Mouse (Mus musculus) lung, postnatal 0 days (tissue): Measurements from ENCODE around the gene Ptk6. TPM values are rescaled to one million over a fixed set of nuclear protein-coding genes. Genes with fewer than 3 reads are reported as not detected.
A peak's percentile ranks its signal among the peaks of the same experiment; 100 is the strongest.

Source experiments
- ATAC-seq: fragments of 200-750 bp; cut with Nextera tagmentation; 2 replicates; pipeline ENCODE4 v1.8.0; 2017; ENCODE audit warnings: moderate library complexity
- DNase-seq: peaks from one replicate; pipeline ENCODE4 v3.0.0-alpha.2; 2016; ENCODE audit warnings: low spot score
- H3K27ac ChIP-seq: fragments of 300-500 bp; sonication (generic); 2 replicates; pipeline ENCODE4 v1.5.1; 2014; ENCODE audit warnings: antibody characterized with exemption, mild to moderate bottlenecking, low read length, mixed read lengths
- H3K27me3 ChIP-seq: fragments of 300-500 bp; sonication (generic); replicated peaks from 2 replicates; pipeline ENCODE4 v1.6.1; 2014; ENCODE audit warnings: low read length, mixed read lengths; ENCODE audit not compliant: insufficient read depth
- H3K36me3 ChIP-seq: fragments of 300-500 bp; sonication (generic); 2 replicates; pipeline ENCODE4 v1.6.1; 2014; ENCODE audit warnings: low read length, mixed read lengths; ENCODE audit not compliant: insufficient read depth
- H3K4me1 ChIP-seq: fragments of 300-500 bp; sonication (generic); 2 replicates; pipeline ENCODE4 v1.6.1; 2014; ENCODE audit warnings: antibody characterized with exemption, low read depth, low read length, mixed read lengths; ENCODE audit not compliant: insufficient read depth
- H3K4me2 ChIP-seq: fragments of 300-500 bp; sonication (generic); replicated peaks from 2 replicates; pipeline ENCODE4 v1.6.1; 2014; ENCODE audit warnings: low read depth, mild to moderate bottlenecking, low read length, moderate library complexity, mixed read lengths
- H3K4me3 ChIP-seq: fragments of 300-500 bp; sonication (generic); 2 replicates; pipeline ENCODE4 v1.5.1; 2014; ENCODE audit warnings: low read depth, low read length
- H3K9ac ChIP-seq: fragments of 300-500 bp; sonication (generic); replicated peaks from 2 replicates; pipeline ENCODE4 v1.6.1; 2014; ENCODE audit warnings: low read depth, mild to moderate bottlenecking
- H3K9me3 ChIP-seq: fragments of 300-500 bp; sonication (generic); 2 replicates; pipeline ENCODE4 v1.6.1; 2016; ENCODE audit warnings: low read length, mixed read lengths
- CTCF ChIP-seq: IDR thresholded peaks from 2 replicates; pipeline ENCODE4 v1.5.1; 2016; ENCODE audit warnings: antibody characterized with exemption, mild to moderate bottlenecking
- EP300 ChIP-seq: IDR thresholded peaks from 2 replicates; pipeline ENCODE4 v1.6.1; 2016; ENCODE audit warnings: antibody characterized with exemption, mild to moderate bottlenecking, control low read depth
- WGBS: fragments of 180-500 bp; shearing (Covaris S2); extraction: QIAGEN DNeasy Blood & Tissue Kit; methylation state at CpG from one replicate; pipeline ENCODE4 v1.1.7; 2014; 5-methylcytosine and 5-hydroxymethylcytosine counted together
- polyA plus RNA-seq: library from polyadenylated mRNA; unstranded; fragments of >200 nt; fragmentation: Nextera tagmentation; extraction: Ambion mirVana; gene quantifications from 2 replicates; pipeline ENCODE4 v1.2.1, GENCODE M21; 2015

The Ptk6 gene
- polyA plus RNA-seq, 1 experiment from 2014 or later = 0.25 TPM

DNA sequence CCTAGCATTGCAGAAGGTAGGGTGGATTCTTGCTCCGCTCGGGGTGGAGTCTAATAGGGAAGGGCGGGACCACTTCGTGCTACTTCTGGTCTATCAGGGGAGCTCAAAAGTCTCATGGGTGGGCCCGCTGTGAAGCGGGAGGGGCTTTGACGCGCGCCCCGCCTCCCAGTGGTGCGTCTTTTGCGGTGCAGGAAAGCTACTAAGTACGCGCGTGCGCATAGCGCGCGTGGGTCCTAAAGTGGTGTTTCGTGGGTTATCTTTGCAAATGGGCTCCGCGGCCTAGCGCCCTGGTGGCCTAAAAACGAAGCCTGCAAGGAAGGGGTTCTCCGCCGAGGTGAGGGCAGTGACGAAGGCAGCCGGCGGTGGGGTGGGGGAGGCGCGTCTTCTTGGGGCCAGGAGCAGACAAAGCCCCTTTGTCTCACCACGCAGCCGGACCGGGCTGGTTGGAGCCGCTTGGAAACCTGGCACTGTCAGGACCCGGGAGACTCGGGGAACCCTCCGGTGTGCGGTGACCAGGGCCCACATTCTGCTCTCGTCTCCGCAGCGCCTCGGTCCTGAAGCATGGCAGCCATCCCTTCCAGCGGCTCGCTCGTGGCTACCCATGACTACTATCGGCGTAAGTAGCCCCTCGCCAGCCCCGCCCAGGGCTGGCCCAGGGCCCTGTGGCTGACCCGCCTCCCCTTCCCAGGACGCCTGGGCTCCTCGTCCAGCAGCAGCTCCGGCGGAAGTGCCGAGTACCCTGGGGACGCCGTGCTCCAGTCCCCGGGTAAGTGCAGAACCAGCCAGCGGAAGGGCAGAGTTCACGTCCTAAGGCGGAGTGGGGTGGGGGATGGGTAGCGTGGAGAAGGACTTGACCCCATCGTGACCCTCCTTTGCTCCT lies 15.2 kb downstream of the Ptk6 start, which contains the start of gene Ppdpf:
Gene Ppdpf (plus strand): TSS at position 127 of the 880 bp plus-strand sequence.
- Histone ChIP-seq H3K36me3 (no peaks in the 10 kb centered on the region), H3K27ac (peak within 1 kb of the TSS; percentile 97), H3K9me3 (no peaks in the 10 kb centered on the region), H3K4me2 (peak within 1 kb of the TSS; percentile 78), H3K4me3 (peak within 1 kb of the TSS; percentile 68), H3K9ac (peak within 1 kb of the TSS; percentile 79), H3K27me3 (no peaks in the 10 kb centered on the region), H3K4me1 (peaks cover 9% of the 10 kb centered on the region; the same call in 1 of the 2 replicates)
- peak; percentile 50 for TF ChIP-seq CTCF
- TF ChIP-seq EP300 = peak; percentile 56
- DNase-seq (peak; percentile 98), ATAC-seq (peak; percentile 95)
- under 1% methylated on average over 58 of the region's 64 CpGs for WGBS

DNA sequence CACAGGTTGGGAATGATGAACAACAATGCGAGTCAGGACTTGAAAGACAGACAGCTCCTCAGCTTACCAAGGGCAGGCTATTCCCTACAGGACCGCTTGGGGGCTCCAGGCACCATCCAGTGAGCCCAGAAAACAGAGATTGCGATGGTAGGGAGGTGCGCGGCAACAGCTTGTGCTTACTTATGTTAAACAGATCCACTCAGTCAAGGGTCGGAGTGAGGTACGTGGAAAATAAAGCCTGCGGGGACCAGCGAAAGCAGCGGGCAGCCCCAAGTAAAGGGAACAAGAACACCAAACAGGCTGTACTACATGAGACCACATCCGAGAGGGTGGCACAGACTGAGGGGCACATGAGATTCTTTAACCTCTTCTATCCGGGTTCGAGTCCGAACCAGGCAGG lies 16.0 kb downstream of the Ptk6 start:
- H3K27me3 ChIP-seq = no peaks in the 10 kb centered on the region
- TF ChIP-seq CTCF (peak; percentile 99), EP300 (no peak)
- H3K4me3 ChIP-seq = peak overlapping the region; percentile 68
- H3K36me3 ChIP-seq = no peaks in the 10 kb centered on the region
- peaks cover 9% of the 10 kb centered on the region; the same call in 1 of the 2 replicates for H3K4me1 ChIP-seq
- peak overlapping the region; percentile 97 for H3K27ac ChIP-seq
- WGBS = under 1% methylated on average over 14 of the region's 14 CpGs
- peak overlapping the region; percentile 78 for H3K4me2 ChIP-seq
- peak overlapping the region; percentile 79; the same call in 1 of the 2 replicates for H3K9ac ChIP-seq
- DNase-seq (peak; percentile 95), ATAC-seq (peak; percentile 80)
- H3K9me3 ChIP-seq = no peaks in the 10 kb centered on the region

GRCm38 (mm10) chr2:181180898-181181297 lies 21.7 kb downstream of the Ptk6 start:
- Histone ChIP-seq H3K36me3 (no peaks in the 10 kb centered on the region), H3K27ac (no peak overlapping the region), H3K4me2 (no peak overlapping the region), H3K4me3 (no peak overlapping the region), H3K27me3 (no peaks in the 10 kb centered on the region), H3K4me1 (no peaks in the 10 kb centered on the region), H3K9me3 (no peaks in the 10 kb centered on the region), H3K9ac (no peak overlapping the region)
- TF ChIP-seq CTCF (no peak), EP300 (no peak)
- WGBS = 75% methylated on average over 6 of the region's 6 CpGs
- DNase-seq (no peak), ATAC-seq (no peak)

GRCm38 (mm10) chr2:181178471-181178870 lies 24.1 kb downstream of the Ptk6 start:
- TF ChIP-seq EP300 = no peak
- TF ChIP-seq CTCF = no peak
- ATAC-seq (no peak), DNase-seq (no peak)
- WGBS = 57% methylated on average over 5 of the region's 5 CpGs
- no peak overlapping the region for H3K4me2 ChIP-seq
- H3K27ac ChIP-seq = no peak overlapping the region
- no peaks in the 10 kb centered on the region for H3K36me3 ChIP-seq
- H3K9me3 ChIP-seq = no peaks in the 10 kb centered on the region
- no peaks in the 10 kb centered on the region for H3K27me3 ChIP-seq
- no peak overlapping the region for H3K4me3 ChIP-seq
- no peak overlapping the region for H3K9ac ChIP-seq
- H3K4me1 ChIP-seq = no peaks in the 10 kb centered on the region

GRCm38 (mm10) chr2:181178015-181178414 lies 24.6 kb downstream of the Ptk6 start:
- H3K36me3 ChIP-seq = no peaks in the 10 kb centered on the region
- H3K4me3 ChIP-seq = no peak overlapping the region
- no peak for ATAC-seq
- WGBS = 68% methylated on average over 3 of the region's 3 CpGs
- TF ChIP-seq EP300 = no peak
- TF ChIP-seq CTCF = no peak
- DNase-seq = no peak
- no peak overlapping the region for H3K9ac ChIP-seq
- H3K4me2 ChIP-seq = no peak overlapping the region
- no peak overlapping the region for H3K27ac ChIP-seq
- no peaks in the 10 kb centered on the region for H3K4me1 ChIP-seq
- H3K9me3 ChIP-seq = no peaks in the 10 kb centered on the region
- H3K27me3 ChIP-seq = no peaks in the 10 kb centered on the region

DNA sequence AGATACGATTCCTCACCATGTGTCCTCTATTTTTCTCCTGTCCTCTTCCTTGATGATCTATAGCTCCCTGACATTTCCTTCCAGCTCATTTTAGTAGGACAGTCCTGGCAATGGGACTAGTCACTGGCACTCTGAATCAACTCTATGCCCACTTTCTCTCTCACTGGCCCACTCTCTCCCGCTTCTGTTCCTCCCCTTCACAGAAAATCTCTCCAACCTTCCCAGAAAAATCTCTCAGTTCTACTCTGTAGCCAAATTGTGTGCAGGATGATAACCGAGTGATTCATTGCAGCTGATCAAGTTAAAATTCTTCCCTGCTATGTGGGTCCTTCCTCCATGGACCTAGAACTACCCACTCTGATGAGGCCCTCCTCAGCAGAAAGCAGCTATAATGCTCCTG lies 27.9 kb downstream of the Ptk6 start:
- Histone ChIP-seq H3K4me2 (no peak overlapping the region), H3K36me3 (no peaks in the 10 kb centered on the region), H3K9me3 (no peaks in the 10 kb centered on the region), H3K27me3 (no peaks in the 10 kb centered on the region), H3K9ac (no peak overlapping the region), H3K27ac (no peak overlapping the region), H3K4me3 (no peak overlapping the region), H3K4me1 (no peaks in the 10 kb centered on the region)
- no peak for TF ChIP-seq CTCF
- TF ChIP-seq EP300 = no peak
- no peak for ATAC-seq
- WGBS = 88% methylated on average over 3 of the region's 3 CpGs
- no peak for DNase-seq
